Mouse (Mus musculus) ES-E14 (cell line): ENCODE results near the gene Gpc6. TPM values are rescaled to one million over a fixed set of nuclear protein-coding genes. Genes with fewer than 3 reads are reported as not detected.

Experiments
- DNase-seq: peaks from one replicate; pipeline ENCODE4 v3.0.0-alpha.2; 2013; ENCODE audit warnings: low read depth, low spot score
- H3K27ac ChIP-seq: 2 replicates; pipeline ENCODE4 v1.5.1; 2012; ENCODE audit warnings: low read depth, mild to moderate bottlenecking, low read length, moderate library complexity, mixed read lengths; ENCODE audit not compliant: poor library complexity, insufficient read depth, severe bottlenecking
- H3K36me3 ChIP-seq: 2 replicates; pipeline ENCODE4 v1.6.1; 2012; ENCODE audit warnings: mild to moderate bottlenecking, low read length, moderate library complexity, mixed read lengths; ENCODE audit not compliant: control insufficient read depth, poor library complexity, insufficient read depth, severe bottlenecking
- H3K4me1 ChIP-seq, 2 experiments: fragments of 150-350 bp in 1 of 2; sonication (generic) in 1 of 2; 2 replicates each; pipeline ENCODE4 v1.6.1; 2012; ENCODE audit warnings: low read length in 2 of 2, mild to moderate bottlenecking in 1 of 2, mixed read lengths in 1 of 2; ENCODE audit not compliant: control insufficient read depth in 2 of 2, insufficient read depth in 2 of 2, poor library complexity in 1 of 2
- H3K4me3 ChIP-seq, 2 experiments: fragments of 150-350 bp in 1 of 2; sonication (generic) in 1 of 2; 2 replicates each; pipeline ENCODE4 v1.5.1; 2012; ENCODE audit warnings: low read length in 2 of 2, low read depth in 1 of 2, mild to moderate bottlenecking in 1 of 2, mixed read lengths in 1 of 2; ENCODE audit not compliant: insufficient read depth in 1 of 2, poor library complexity in 1 of 2, severe bottlenecking in 1 of 2
- H3K9ac ChIP-seq: 2 replicates; pipeline ENCODE4 v1.6.1; 2012; ENCODE audit warnings: low read depth, mild to moderate bottlenecking, low read length, mixed read lengths; ENCODE audit not compliant: poor library complexity, insufficient read depth, severe bottlenecking
- H3K9me3 ChIP-seq: fragments of 150-350 bp; sonication (generic); 2 replicates; pipeline ENCODE4 v1.6.1; 2012; ENCODE audit warnings: low read depth, mild to moderate bottlenecking, low read length; ENCODE audit not compliant: control insufficient read depth, insufficient read depth
- CHD2 ChIP-seq: IDR thresholded peaks from 2 replicates; pipeline ENCODE4 v1.6.1; 2014; ENCODE audit warnings: mild to moderate bottlenecking, low read depth, low read length, inconsistent platforms
- HCFC1 ChIP-seq: IDR thresholded peaks from 2 replicates; pipeline ENCODE4 v1.6.1; 2012; ENCODE audit warnings: low read length, inconsistent platforms, borderline replicate concordance; ENCODE audit not compliant: insufficient read depth
- MAFK ChIP-seq: IDR thresholded peaks from 2 replicates; pipeline ENCODE4 v1.6.1; 2014; ENCODE audit warnings: mild to moderate bottlenecking, low read depth, low read length, inconsistent platforms; ENCODE audit not compliant: insufficient read depth
- ZC3H11A ChIP-seq: IDR thresholded peaks from 2 replicates; pipeline ENCODE4 v1.6.1; 2012; ENCODE audit warnings: low read depth, mild to moderate bottlenecking, inconsistent platforms, low read length, borderline replicate concordance
- ZNF384 ChIP-seq: IDR thresholded peaks from 2 replicates; pipeline ENCODE4 v1.6.1; 2012; ENCODE audit warnings: low read depth, low read length, inconsistent platforms
- in situ Hi-C, 2 experiments: fragments of 600-800 bp; cut with MboI; formaldehyde crosslinking; loops; one replicate each; pipeline ENCODE4 v1.15.1; 2025; ENCODE audit warnings: low sequenced_read_pairs in 2 of 2, inconsistent platforms in 1 of 2; ENCODE audit not compliant: unreplicated experiment in 2 of 2
- total RNA-seq: library from RNA; depleted of rRNA; stranded (reverse); fragments of 300-350 nt; gene quantifications from 2 replicates; pipeline ENCODE4 v1.2.3, GENCODE M21; 2012

Gpc6 gene
- total RNA-seq, 1 experiment = 3.2 TPM

- H3K9ac ChIP-seq = no peak overlapping the region
- H3K4me1 ChIP-seq = no peaks in the 10 kb centered on the region
- in situ Hi-C loops = no loop called here
- no peaks in the 10 kb centered on the region for H3K9me3 ChIP-seq
- DNase-seq = no peak
- TF ChIP-seq HCFC1 (no peak), CHD2 (no peak), MAFK (no peak), ZNF384 (no peak), ZC3H11A (no peak)
- H3K4me3 ChIP-seq = no peak overlapping the region
- H3K27ac ChIP-seq = no peak overlapping the region
- H3K36me3 ChIP-seq = no peaks in the 10 kb centered on the region
Observed at GRCm38 (mm10) chr14:117961267-117961666, 1036.2 kb downstream of the Gpc6 start.

GRCm38 (mm10) chr14:117961844-117962243, 1036.7 kb downstream of the Gpc6 start:
- in situ Hi-C loops = no loop called here

GRCm38 (mm10) chr14:117962453-117962852, 1037.3 kb downstream of the Gpc6 start:
- Histone ChIP-seq H3K9ac (no peak overlapping the region), H3K36me3 (no peaks in the 10 kb centered on the region), H3K4me1 (no peaks in the 10 kb centered on the region), H3K9me3 (no peaks in the 10 kb centered on the region), H3K27ac (no peak overlapping the region), H3K4me3 (no peak overlapping the region)
- in situ Hi-C loops = no loop called here
- no peak for TF ChIP-seq MAFK
- TF ChIP-seq ZC3H11A = no peak
- no peak for TF ChIP-seq HCFC1
- TF ChIP-seq ZNF384 = no peak
- no peak for TF ChIP-seq CHD2
- DNase-seq = peak; percentile 51

More at GRCm38 (mm10) chr14:117961844-117962243, 1036.7 kb downstream of the Gpc6 start:
- Histone ChIP-seq H3K4me3 (no peak overlapping the region), H3K9me3 (no peaks in the 10 kb centered on the region), H3K9ac (no peak overlapping the region), H3K27ac (no peak overlapping the region), H3K4me1 (no peaks in the 10 kb centered on the region), H3K36me3 (no peaks in the 10 kb centered on the region)
- no peak for DNase-seq
- TF ChIP-seq MAFK = no peak
- no peak for TF ChIP-seq ZC3H11A
- no peak for TF ChIP-seq HCFC1
- TF ChIP-seq ZNF384 = no peak
- no peak for TF ChIP-seq CHD2

GRCm38 (mm10) chr14:117972576-117972975, 1047.5 kb downstream of the Gpc6 start:
- no peaks in the 10 kb centered on the region for H3K4me1 ChIP-seq
- in situ Hi-C loops = no loop called here
- TF ChIP-seq CHD2 (no peak), MAFK (no peak), HCFC1 (no peak), ZNF384 (no peak), ZC3H11A (no peak)
- H3K4me3 ChIP-seq = no peak overlapping the region
- H3K36me3 ChIP-seq = no peaks in the 10 kb centered on the region
- no peak overlapping the region for H3K9ac ChIP-seq
- H3K9me3 ChIP-seq = no peaks in the 10 kb centered on the region
- H3K27ac ChIP-seq = no peak overlapping the region
- no peak for DNase-seq

- no peak for DNase-seq
- Histone ChIP-seq H3K27ac (no peak overlapping the region), H3K9me3 (no peaks in the 10 kb centered on the region), H3K9ac (no peak overlapping the region), H3K36me3 (no peaks in the 10 kb centered on the region), H3K4me1 (no peaks in the 10 kb centered on the region), H3K4me3 (no peak overlapping the region)
- in situ Hi-C loops = no loop called here
- TF ChIP-seq CHD2 (no peak), HCFC1 (no peak), MAFK (no peak), ZC3H11A (no peak), ZNF384 (no peak)
Observed at GRCm38 (mm10) chr14:117981532-117981931, 1056.4 kb downstream of the Gpc6 start.
